7 mouse cellular contexts compared by ENCODE assay signal in genomic region chr4:151902689-151903241, GRCm38 (mm10). TPM values are rescaled to one million over a fixed set of nuclear protein-coding genes. Genes with fewer than 3 reads are reported as not detected.
DNase-seq lines count a peak whose midpoint lies in the region; ATAC-seq and TF ChIP-seq lines count a peak whose summit lies in the region.

No protein-coding gene starts in this region.

- no peak for ATAC-seq in megakaryocyte, adult 5-6 weeks (ENCODE audit: poor library complexity, severe bottlenecking)

- peaks cover 30% of the 10 kb centered on the region for H3K4me1 ChIP-seq in testis, adult 2 months (ENCODE audit: control insufficient read depth, insufficient read depth, low read length)

- H3K27ac ChIP-seq in testis, adult 2 months (ENCODE audit: control insufficient read depth, insufficient read depth, low read depth, low read length) = peak overlapping the region; percentile 54

- H3K4me3 ChIP-seq in testis, adult 2 months (ENCODE audit: control insufficient read depth, low read depth, low read length) = no peak overlapping the region

- no peak for TF ChIP-seq POLR2A in testis, adult 2 months (IDR thresholded peaks at IDR 0.05; ENCODE audit: control insufficient read depth, low read depth, low read length)

- no peaks in the 10 kb centered on the region for H3K27me3 ChIP-seq in testis, adult 2 months (ENCODE audit: control insufficient read depth, insufficient read depth, low read length)

- no peaks in the 10 kb centered on the region for H3K36me3 ChIP-seq in testis, adult 2 months (ENCODE audit: control insufficient read depth, insufficient read depth, low read length)

- DNase-seq in R1 (ENCODE audit: low read depth, low spot score) = peak; percentile 79
- peak; percentile 71 for DNase-seq in brain, adult 2 months (ENCODE audit: low read depth, low spot score)
- DNase-seq in heart, adult 9 months (ENCODE audit: low spot score in 2 of 2) = peak; percentile 92
- peak; percentile 82 to 95 for DNase-seq in kidney, postnatal 25 days
- no peak for DNase-seq in layer of hippocampus, adult 8-10 months (ENCODE audit: low spot score in 2 of 2)

- TF ChIP-seq CTCF in testis, adult 2 months (IDR thresholded peaks at IDR 0.05; ENCODE audit: control insufficient read depth, insufficient read depth, insufficient replicate concordance, low read depth, low read length) = no peak

RNA-seq across cellular contexts. Expression of gene Dnajc11, which starts 30.7 kb away (rescaled TPM):
- 28.6 and 31.2 TPM in 2 replicates for polyA plus RNA-seq in testis, adult 2 months (2012; rRNA removed)
- 18.1 and 18.5 TPM in 2 replicates for total RNA-seq in megakaryocyte, adult 5-6 weeks (2015)
- 34.7 and 39.4 TPM in 2 replicates for total RNA-seq in megakaryocyte, adult 5-6 weeks (2017)
- 10 to 100 TPM; 61.3 to 76.2 (median 66.3) TPM for total RNA-seq in layer of hippocampus, adult 8-10 months (2022)

RNA-seq across cellular contexts. Expression of gene Camta1, which starts 41.1 kb away (rescaled TPM):
- polyA plus RNA-seq in testis, adult 2 months (2012; rRNA removed) = 13.5 and 15.4 TPM in 2 replicates
- total RNA-seq in megakaryocyte, adult 5-6 weeks (2015) = 65.9 and 70.2 TPM in 2 replicates
- 2.9 and 17.4 TPM in 2 replicates for total RNA-seq in megakaryocyte, adult 5-6 weeks (2017)
- total RNA-seq in layer of hippocampus, adult 8-10 months (2022) = 100 to 1,000 TPM; 236 to 299 (median 267) TPM

Comparison
In these comparisons a context has a peak if more than half of its experiments do, and no peak if none do; other contexts are left out.
1. DNase-seq: peak in R1 (single experiment), brain, adult 2 months (single experiment), heart, adult 9 months (2 of 2) and kidney, postnatal 25 days (2 of 2); none in layer of hippocampus, adult 8-10 months (0 of 2).